Mouse (Mus musculus) urinary bladder, postnatal 36 days (tissue): ENCODE results near the gene Hectd3.
A peak's percentile ranks its signal among the peaks of the same experiment; 100 is the strongest.

Source experiments
- DNase-seq, 2 experiments: peaks; one replicate each; pipeline ENCODE4 v3.0.0; 2022; ENCODE audit warnings: low spot score in 2 of 2, mixed read lengths in 1 of 2

The Hectd3 gene

DNA sequence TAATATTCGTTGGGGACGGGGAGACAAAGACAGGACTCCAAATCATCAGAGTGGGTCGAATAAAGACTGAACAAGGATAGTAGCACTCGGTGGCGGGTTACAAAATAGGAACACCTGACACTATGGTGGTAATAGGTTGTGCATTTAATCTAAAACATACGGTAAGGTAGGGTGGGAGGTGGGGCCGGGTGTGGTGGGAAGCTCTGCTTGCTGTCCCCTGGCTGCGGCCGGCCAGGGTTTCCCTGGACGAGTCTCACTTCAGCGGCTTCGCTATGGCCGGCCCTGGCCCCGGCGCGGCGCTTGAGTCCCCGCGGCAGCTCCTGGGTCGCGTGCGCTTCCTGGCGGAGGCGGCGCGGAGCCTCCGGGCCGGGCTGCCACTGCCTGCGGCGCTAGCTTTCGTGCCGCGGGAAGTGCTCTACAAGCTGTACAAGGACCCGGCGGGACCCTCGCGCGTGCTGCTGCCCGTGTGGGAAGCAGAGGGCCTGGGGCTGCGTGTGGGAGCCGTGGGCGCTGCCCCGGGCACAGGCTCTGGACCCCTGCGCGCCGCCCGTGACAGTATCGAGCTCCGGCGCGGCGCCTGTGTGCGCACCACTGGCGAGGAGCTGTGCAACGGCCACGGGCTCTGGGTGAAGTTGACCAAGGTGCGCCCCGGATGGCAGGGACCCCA is at the start of gene Hectd3:
Hectd3 (plus strand) TSS at position 187 of the 667 bp plus-strand sequence.
- peak; percentile 41 to 47 for DNase-seq

DNA sequence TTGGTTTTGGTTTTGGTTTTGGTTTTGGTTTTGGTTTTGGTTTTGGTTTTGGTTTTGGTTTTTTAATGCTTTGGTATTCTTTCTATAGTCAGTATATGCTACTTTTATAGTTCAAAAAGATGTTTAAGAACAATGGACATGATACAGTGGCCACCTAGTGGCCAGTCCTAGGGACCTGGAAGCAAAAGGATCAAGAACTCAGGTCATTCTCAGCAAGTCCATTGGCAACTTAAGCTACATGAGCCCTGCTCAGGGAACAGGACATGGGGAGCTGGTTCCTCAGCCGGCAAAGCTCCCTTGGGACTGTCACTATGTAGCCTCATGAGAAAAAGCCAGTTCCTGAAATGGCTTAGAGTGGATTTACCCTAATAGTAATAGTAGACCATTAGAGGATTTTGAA is 43.5 kb upstream of the Hectd3 start:
- no peak for DNase-seq

DNA sequence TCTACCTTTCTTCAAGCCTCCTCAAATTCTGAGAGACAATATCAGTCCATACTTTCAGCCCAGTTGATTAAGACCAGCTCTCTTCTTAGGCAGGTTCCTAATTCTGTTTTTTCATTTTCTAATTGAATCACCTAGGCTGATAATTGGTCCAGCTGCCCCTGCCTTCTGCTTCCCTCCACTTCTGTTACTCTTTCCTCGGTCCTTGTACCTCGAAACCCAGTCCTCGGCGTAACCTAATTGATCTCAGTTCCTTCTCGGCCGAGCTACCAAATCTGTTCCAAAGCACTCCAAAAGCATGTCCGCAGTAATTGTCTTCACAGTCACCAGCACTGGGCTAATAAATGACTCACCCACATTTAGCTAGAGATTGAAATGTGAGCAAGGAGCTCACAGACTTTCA is 40.2 kb upstream of the Hectd3 start:
- no peak for DNase-seq

DNA sequence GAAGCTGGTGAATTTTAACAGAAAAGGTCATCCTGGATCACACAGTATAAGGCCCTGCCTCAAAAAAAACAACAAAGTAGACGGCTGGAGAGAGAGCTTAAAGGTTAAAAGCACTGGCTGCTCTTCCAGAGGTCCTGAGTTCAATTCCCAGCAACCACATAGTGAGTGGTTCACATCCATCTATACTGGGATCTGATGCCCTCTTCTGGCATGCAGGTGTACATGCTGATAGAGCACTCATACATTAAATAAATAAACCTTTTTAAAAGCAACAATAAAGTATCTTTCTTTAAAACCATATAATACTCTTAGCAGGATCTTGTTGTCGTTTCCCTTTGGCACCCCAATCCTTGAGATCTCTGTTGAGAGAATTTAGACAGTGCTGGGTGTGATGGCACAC is 18.6 kb upstream of the Hectd3 start:
- DNase-seq: no peak

DNA sequence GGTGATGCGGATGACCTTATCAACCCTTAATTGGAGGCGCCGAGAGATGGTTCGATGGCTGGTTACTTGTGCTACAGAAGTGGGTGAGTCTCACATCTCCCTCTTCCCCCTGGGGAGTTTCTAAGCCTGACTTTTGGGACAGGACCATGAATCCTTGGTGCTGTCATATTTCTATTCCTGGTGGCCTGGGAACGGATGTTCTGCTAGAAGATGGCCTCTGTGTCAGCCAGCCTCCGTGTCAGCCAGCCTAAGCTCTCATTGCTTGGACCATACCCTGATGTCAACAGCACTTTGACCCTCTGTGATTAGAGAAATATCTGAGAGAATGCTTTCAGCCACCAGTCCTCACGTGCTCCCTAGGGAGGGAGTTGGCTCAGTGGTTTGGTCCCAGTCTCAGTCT is 9.4 kb upstream of the Hectd3 start:
- DNase-seq: no peak

DNA sequence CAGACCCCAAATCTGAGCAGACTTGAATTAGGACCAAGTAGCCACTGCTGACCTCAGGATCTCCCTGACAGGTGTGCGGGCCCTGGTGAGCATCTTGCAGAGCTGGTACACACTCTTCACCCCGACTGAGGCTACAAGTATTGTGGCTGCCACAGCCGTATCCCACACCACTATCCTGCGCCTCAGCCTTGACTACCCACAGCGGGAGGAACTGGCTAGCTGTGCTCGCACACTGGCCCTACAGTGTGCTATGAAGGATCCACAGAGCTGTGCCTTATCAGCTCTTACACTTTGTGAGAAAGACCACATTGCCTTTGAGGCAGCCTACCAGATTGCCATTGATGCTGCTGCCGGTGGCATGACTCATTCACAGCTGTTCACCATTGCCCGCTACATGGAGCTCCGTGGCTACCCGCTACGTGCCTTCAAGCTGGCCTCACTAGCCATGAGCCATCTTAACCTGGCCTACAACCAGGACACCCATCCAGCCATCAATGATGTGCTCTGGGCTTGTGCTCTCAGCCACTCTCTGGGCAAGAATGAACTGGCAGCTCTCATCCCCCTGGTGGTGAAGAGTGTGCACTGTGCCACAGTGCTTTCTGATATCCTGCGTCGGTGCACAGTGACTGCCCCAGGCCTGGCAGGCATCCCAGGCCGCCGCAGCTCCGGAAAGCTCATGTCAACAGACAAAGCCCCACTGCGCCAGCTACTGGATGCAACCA is 8.6 kb upstream of the Hectd3 start:
- DNase-seq: peak; percentile 35 to 64

DNA sequence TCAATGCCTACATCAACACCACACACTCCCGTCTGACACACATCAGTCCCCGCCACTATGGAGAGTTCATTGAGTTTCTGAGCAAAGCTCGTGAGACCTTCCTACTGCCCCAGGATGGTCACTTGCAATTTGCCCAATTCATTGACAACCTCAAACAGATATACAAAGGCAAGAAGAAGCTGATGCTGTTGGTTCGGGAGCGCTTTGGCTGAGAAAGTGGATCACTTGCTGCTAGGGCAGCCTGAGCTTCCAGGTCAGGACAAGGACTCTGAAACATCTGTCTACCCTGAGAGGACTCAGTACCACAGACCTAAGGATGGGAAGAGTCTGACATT is 8.0 kb upstream of the Hectd3 start:
- DNase-seq: no peak

DNA sequence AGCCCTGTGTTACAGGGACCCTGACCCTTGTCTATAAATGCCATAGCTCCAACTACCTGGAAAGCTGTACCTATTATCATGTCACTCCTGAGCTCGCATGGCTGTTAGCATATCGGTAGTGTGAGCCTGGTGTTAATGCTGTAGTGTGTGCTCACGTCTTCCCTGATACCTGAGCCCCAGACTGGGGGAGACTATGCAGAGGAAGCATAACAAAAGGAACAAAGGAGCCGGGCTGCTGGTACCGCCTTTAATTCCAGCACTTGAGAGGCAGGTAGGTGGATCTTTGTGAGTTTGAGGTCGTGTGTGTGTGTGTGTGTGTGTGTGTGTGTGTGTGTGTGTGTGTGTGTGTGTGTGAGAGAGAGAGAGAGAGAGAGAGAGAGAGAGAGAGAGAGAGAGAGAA is 5.4 kb upstream of the Hectd3 start:
- DNase-seq: no peak

DNA sequence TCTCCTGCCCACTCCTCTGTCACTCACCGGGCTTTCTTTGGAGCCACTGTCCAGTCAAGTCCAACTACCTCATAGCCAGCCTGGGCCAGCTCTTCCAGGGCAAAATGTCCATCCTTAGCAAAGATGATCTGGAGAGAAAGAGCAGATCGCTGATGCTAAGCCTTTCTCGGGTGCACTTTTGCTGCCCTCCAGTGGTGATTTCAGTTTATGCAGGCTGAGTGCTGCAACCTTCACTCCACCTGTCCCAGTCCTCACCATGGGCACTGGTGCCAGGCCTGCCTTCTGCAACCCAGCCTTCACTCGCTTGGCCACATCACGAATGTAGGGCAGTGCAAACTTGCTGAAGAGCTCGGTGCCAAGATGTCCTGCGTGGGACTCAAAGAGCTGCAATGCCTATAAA is 3.8 kb upstream of the Hectd3 start:
- peak; percentile 62 to 78 for DNase-seq

DNA sequence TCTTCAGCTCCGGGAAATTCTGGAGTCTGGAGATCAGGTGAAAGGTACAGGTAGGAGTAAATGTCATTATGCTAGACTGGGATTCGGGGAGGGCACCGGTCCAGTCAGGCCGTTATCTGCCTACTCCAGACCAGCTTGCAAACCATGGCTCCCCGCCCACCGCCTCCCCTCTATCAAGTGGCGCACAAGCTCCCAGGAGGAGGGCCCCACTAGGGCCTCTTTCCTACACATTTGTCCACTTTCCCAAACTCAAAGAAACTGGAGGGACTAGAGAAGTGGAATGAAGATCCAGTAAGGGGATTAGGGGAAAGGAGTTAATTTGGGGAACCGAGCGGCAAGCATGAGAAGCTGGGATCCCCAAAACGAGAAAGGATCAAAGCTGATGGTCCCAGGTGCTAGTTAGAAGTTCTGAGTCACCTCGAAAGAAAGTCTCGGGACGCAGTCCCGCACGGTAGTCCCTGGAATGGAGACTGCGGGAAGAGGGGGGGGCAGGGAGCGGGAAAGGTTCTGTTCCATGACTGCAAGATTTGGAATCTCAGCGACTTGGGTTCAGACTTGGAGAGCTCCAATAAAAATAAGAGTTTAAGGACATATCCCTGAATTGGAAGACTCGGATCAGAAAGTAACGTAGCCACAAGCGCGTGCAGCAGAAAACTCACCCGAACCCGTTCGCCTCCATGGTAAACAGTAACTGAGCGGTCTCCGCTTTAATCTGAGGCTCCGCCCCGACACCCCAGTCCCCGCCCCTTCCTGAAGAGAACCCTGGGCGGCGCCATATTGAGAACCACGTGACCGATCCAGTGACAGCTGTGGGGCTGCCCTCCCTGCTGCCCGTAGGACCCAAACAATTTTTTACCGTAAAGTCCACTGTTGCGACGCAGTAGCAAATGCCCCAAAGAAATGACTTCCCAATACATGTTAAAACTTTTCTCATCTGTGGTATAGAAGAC is 1.2 kb upstream of the Hectd3 start, which contains the start of gene Urod:
Urod (minus strand) TSS at position 742 of the 950 bp plus-strand sequence.
- DNase-seq: peak; percentile 93 to 95

DNA sequence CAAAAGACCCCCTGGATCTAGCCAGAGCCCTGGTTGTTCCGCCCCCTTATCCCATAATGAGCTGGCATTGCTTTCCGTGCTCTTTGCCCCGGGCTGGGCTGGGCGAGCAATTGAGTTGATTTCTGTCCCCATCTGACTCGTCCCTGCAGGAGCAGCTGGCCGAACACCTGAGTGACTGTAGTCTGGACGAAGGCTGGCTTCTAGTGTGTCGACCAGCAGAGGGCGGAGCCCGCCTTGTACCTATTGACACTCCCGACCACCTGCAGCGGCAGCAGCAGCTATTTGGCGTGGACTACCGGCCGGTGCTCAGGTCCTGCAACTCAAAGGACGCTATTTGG is 650 bp downstream of the Hectd3 start:
- peak; percentile 36 to 47 for DNase-seq

DNA sequence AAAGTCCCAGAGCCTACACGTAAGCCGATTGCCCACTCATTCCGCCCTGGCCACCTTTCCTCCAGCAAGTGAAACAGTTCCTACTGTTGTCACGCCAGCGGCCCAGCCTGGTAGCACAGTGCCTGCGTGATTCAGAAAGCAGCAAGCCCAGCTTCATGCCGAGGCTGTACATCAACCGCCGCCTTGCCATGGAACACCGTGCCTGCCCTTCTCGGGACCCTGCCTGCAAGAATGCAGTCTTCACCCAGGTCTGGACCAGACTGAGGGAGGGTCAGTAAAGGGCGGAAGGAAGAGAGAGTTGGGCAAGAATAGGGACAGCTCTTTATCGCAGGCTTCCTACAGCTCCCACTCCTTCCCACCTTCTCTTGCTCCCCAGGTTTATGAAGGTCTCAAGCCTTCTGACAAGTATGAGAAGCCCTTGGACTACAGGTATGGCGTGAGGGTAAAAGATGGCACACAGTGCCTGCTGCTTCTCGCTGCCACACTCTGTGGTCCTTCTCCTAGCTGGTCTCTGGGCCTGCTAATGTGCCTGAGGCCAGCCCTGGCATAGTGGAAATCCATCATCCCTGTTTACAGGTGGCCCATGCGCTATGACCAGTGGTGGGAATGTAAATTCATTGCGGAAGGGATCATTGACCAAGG is 4.5 kb downstream of the Hectd3 start:
- DNase-seq: no peak

DNA sequence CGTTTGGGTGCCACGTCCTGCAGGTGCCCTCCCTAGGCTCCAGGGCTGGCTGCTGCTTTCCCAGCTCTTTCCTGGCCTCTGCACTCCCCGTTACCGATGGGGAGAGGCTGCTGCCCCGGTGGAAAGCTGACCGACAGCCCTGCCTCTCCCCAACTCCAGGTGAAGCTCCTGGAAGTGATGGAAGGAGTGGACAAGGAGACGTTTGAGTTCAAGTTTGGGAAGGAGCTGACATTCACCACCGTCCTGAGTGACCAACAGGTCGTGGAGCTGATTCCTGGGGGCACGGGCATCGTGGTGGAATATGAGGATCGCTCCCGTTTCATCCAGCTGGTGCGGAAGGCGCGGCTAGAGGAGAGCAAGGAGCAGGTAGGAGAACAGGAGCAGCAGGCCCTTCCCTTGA is 6.8 kb downstream of the Hectd3 start:
- DNase-seq: no peak

DNA sequence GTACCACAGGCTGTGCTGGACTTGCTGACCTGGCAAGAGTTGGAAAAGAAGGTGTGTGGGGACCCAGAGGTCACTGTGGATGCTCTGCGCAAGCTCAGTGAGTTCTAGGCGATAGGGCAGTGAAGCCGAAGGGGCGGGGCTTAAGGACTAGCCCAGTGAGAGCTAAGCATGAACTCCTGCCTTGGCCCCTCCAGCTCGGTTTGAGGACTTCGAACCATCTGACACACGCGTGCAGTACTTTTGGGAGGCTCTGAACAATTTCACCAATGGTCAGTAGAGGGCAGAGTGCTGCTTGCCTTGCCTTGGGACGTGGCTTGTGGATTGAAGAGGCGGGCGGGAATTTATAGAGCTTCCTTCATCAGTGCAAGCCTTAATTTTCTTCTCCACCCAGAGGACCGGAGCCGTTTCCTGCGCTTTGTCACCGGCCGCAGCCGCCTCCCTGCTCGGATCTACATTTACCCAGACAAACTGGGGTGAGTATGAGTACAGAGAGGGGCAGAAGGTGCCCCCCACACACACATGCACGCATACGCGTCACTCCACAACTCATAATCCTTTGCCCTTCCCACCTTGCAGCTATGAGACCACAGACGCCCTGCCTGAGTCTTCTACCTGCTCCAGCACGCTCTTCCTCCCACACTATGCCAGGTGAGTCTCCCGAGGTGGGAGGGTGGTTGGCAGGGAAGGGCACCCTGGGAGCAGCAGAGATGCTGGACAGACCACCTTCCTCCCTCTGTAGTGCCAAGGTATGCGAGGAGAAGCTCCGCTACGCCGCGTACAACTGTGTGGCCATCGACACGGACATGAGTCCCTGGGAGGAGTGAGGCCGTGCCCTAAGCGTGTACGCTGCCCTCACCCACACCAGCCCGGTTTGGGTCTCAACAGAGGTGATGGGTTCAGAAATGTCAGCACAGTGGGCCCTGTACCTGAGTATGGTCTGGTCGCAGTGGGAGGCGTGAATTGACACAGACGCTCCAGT is 7.7 kb downstream of the Hectd3 start:
- peak; percentile 29 to 53 for DNase-seq

DNA sequence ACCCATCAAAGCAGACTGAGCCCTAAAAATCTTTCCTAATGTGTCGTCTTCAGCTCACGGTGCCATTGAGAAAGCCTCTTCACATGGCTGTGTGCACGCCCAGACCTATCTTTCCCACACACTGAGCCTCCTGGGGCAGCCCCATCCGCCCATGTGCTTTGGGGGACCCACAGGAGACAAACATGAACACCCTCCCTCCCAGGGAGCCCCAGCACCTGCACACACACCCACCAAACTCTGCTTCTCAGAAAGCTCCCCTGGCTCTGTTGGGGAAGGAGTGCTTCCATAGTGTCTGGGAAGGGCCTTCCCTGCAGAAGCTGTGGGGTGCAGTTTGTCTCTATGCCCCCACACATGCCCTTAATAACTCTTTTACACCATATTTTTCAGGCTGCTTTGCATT is 9.5 kb downstream of the Hectd3 start:
- DNase-seq: no peak

DNA sequence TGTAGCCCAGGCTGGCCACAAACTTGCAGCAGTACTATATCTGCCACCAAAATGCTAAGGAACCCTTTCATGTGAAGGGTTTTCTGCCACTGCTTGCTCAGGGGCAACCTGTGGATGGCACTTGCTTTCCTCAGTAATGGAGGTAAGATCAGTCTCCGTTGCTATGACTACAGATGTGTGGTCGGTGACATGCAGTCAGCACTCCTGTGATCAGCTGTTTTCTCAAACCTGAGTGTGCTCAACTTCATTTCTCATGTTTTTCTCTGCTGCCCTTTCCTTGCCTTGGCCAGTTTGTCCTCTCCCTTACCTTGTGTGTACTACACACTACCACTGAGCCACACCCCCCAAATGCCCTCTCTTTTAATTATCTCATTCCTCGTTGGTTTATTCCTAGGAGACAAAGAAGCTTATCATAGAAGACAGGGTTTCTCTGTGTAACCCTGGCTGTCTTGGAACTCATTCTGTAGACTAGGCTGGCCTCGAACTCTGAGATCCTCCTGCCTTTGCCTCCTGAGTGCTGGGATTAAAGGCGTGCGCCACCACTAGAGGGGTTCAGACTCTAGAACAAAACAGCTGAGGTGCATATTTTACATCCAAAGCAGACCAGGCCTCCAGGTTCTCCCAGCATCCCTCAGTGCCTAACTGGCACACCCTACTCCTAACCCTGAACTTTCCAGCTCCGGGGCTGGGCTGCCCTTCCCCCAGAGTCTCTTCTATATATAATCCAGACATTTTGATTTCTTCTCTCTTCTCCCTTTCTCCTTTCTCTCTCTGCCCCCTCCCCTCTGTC is 10.7 kb downstream of the Hectd3 start:
- DNase-seq: no peak

DNA sequence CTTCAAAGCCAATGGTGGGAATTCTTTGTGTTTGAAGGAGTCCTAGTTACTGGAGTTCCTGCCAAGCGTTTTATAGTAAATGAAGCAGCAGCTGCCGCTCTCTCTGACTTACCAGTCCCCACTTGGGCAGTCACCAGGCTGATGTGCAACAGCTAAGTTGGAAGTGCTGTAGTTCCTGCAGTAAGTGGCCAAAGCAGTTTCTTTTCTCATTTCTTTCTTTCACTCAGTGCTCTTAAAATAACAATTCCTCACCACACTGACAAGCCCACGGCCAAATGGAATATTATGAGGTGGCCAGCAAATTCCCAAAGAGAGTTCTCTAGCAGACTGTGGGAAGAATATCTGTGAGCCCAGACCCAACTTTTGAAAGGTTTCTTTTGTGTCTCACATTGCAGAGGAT is 11.9 kb downstream of the Hectd3 start:
- no peak for DNase-seq

DNA sequence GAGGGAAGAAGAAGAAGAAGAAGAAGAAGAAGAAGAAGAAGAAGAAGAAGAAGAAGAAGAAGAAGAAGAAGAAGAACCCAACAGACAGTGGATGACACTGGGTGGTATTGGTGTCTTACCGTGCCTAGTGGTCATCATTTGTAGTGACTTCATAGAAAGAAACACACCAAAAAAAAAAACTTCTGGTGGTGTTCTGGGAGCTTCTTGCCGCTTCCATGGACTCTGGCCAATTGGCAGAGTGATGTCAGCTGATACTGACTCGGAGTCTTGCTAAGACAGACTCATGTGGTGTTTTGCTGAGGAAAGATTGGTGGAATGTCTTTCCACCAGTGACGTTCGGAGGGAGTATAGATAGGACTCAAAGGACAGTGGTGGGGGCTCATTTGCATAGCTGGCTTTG is 15.1 kb downstream of the Hectd3 start:
- no peak for DNase-seq

DNA sequence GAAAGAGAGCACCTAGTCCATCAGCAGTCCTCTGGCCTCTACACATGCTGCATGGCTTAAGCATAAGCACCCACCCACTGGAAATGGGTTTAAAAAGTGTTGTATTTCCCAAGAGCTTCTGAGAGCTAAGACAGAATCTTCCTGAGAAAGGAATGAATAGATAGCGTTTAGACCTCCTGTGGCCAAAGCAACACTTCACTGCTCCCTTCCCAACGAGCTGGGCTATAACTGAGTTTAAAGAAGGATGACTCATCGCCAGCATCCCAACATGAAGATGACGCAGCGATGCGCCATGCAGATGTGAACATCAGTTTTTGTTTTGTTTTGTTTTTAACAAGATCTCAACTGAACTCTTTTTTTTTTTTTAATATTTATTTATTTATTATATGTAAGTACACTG is 18.5 kb downstream of the Hectd3 start:
- no peak for DNase-seq

DNA sequence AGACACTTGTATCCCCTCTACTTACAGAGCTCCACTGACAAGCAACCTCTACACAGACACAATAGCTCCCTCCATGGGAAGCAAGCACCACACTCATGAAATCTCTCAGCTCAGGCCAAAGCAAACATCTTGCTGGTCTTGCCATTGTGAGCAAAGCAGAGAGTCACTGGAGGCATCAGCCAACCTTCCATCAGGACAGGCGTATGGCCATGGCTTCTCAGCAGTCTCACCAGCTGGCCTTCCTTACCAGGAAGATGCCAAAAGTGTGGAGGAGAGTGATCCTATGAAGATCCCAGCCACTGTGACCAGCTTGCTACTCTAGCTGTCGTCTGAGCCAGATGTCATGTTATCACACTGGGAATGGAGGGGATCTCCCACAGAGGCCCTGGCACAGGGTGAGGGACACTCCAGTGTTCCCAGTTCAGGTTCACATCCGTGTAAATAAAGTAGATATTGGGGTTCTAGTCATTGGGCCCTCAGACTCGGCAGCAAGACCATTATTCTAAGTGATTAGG is 19.8 kb downstream of the Hectd3 start:
- no peak for DNase-seq
